Mouse (Mus musculus): ENCODE data around the gene Rgs14. TPM values are rescaled to one million over a fixed set of nuclear protein-coding genes. Genes with fewer than 3 reads are reported as not detected.
A peak's percentile ranks its signal among the peaks of the same experiment; 100 is the strongest.

Rgs14 gene
- polyA plus RNA-seq, 1 experiment from 2014 or later = 0.68 TPM

DNA sequence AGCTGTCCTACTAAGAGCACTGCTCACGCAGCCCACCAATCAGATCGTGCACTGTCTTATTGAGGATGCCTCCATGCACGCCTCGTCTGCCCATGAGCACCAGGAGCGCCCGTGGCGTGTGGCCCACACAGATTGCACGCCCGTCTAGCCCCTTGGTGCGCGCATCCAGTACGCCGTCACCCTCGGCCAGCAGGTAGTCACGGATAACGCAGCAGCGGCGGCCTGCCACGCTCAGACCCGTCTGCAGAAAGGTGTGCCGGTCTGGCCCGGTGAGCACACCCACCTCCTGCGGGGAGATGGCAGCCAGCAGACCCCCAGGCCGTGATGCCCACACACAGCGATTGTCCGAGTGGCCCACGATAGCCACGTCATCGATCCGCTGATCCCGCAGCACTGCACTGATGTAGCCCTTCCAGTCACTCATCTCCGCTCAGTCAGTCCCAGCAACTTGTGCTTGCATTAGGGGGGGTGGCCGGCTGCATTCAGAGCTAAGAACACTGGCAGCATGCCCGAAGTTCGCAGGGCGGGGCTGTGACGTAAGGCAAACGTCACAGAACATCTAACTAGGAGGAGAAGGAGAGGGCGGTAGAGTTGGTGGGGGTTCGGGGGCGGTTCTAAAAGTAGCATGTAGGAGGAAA lies 45.3 kb downstream of the Rgs14 start, which contains the start of gene Pfn3:
Gene Pfn3 (minus strand): TSS at position 490 of the 638 bp plus-strand sequence.
- Histone ChIP-seq H3K36me3 (no peaks in the 10 kb centered on the region), H3K4me3 (peak within 1 kb of the TSS; percentile 51), H3K27me3 (ENCODE audit: insufficient read depth, poor library complexity, severe bottlenecking) (peaks cover 88% of the 10 kb centered on the region), H3K9me3 (no peaks in the 10 kb centered on the region), H3K27ac (no peak within 1 kb of the TSS), H3K4me1 (peaks cover 12% of the 10 kb centered on the region; the same call in 1 of the 2 replicates)
- no peak for DNase-seq (ENCODE audit: low spot score)
- WGBS = 11% methylated on average over 41 of the region's 41 CpGs

DNA sequence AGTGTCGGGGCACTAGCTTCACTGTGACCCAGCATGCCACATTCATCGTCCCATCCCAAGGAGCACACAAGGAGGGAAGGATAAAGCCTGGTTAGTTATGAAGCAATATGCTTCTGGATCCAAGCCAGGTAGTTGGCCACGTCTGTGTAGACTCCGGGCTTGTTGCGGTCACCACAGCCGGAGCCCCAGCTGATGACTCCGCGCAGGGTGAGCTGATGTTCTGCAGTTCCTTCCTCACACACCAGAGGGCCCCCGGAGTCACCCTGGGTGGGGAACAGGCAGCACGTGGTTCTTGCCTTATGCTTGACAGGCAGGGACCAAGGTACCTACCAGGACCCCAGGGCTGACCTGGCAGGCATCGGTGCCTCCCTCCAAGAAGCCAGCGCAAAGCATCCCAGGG lies 48.5 kb downstream of the Rgs14 start:
- 12% methylated on average over 12 of the region's 12 CpGs for WGBS
- H3K27me3 ChIP-seq (ENCODE audit: insufficient read depth, poor library complexity, severe bottlenecking) = peaks cover 86% of the 10 kb centered on the region
- H3K27ac ChIP-seq = no peak overlapping the region
- DNase-seq (ENCODE audit: low spot score) = peak; percentile 93
- peaks cover 28% of the 10 kb centered on the region for H3K4me1 ChIP-seq
- H3K9me3 ChIP-seq = no peaks in the 10 kb centered on the region
- H3K4me3 ChIP-seq = 0 out of 2 replicates have a peak overlapping the region, but pooled peaks have one; percentile 12
- H3K36me3 ChIP-seq = no peaks in the 10 kb centered on the region

DNA sequence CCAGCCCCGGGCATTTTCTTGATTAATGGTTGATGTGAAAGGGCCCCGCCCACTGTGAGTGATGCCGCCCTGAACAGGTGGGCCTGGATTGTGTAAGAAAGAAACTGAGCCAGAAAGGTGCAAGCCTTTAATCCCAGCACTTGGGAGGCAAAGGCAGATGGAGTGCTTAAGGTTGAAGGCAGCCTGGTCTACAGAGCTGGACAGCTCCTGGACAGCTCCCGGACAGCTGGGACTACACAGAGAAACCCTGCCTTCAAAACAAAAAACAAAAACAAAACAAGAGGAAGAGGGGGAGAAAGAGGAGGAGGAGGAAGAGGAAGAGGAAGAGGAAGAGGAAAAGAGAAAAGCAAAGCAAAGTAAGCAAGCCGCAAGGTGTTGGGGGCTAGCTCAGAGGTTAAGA lies 49.6 kb downstream of the Rgs14 start:
- Histone ChIP-seq H3K9me3 (no peaks in the 10 kb centered on the region), H3K27ac (no peak overlapping the region), H3K36me3 (no peaks in the 10 kb centered on the region), H3K4me3 (no peak overlapping the region), H3K27me3 (ENCODE audit: insufficient read depth, poor library complexity, severe bottlenecking) (peaks cover 78% of the 10 kb centered on the region), H3K4me1 (peaks cover 28% of the 10 kb centered on the region)
- DNase-seq (ENCODE audit: low spot score) = no peak
- WGBS = 73% methylated on average over 5 of the region's 5 CpGs

- no peak for DNase-seq (ENCODE audit: low spot score)
- Histone ChIP-seq H3K27ac (no peak overlapping the region), H3K27me3 (ENCODE audit: insufficient read depth, poor library complexity, severe bottlenecking) (peaks cover 67% of the 10 kb centered on the region), H3K9me3 (no peaks in the 10 kb centered on the region), H3K4me1 (peaks cover 20% of the 10 kb centered on the region), H3K36me3 (no peaks in the 10 kb centered on the region), H3K4me3 (peak overlapping the region; percentile 36)
- 25% methylated on average over 51 of the region's 51 CpGs for WGBS
These were observed 50.7 kb downstream of the Rgs14 start for GRCm38 (mm10) chr13:55420018-55420932.

GRCm38 (mm10) chr13:55420933-55421800 lies 51.6 kb downstream of the Rgs14 start:
- H3K36me3 ChIP-seq = no peaks in the 10 kb centered on the region
- no peak for DNase-seq (ENCODE audit: low spot score)
- WGBS = 9% methylated on average over 35 of the region's 35 CpGs
- peaks cover 20% of the 10 kb centered on the region for H3K4me1 ChIP-seq
- no peak overlapping the region for H3K27ac ChIP-seq
- peak overlapping the region; percentile 36 for H3K4me3 ChIP-seq
- H3K27me3 ChIP-seq (ENCODE audit: insufficient read depth, poor library complexity, severe bottlenecking) = peaks cover 68% of the 10 kb centered on the region
- no peaks in the 10 kb centered on the region for H3K9me3 ChIP-seq

- no peak within 1 kb of the TSS for H3K27ac ChIP-seq
- H3K9me3 ChIP-seq = no peaks in the 10 kb centered on the region
- H3K27me3 ChIP-seq (ENCODE audit: insufficient read depth, poor library complexity, severe bottlenecking) = peaks cover 31% of the 10 kb centered on the region
- H3K4me1 ChIP-seq = peaks cover under 1% of the 10 kb centered on the region
- H3K4me3 ChIP-seq = no peak within 1 kb of the TSS
- H3K36me3 ChIP-seq = no peaks in the 10 kb centered on the region
- no peak for DNase-seq (ENCODE audit: low spot score)
- 85% methylated on average over 10 of the region's 10 CpGs for WGBS
These were observed 57.1 kb downstream of the Rgs14 start, which contains the start of gene F12 for GRCm38 (mm10) chr13:55426613-55427012. Gene F12, minus strand, starts transcription at chr13:55426793.

- H3K9me3 ChIP-seq = no peaks in the 10 kb centered on the region; the same call in 1 of the 2 replicates
- WGBS = 69% methylated on average over 12 of the region's 12 CpGs
These were observed 59.8 kb downstream of the Rgs14 start for GRCm38 (mm10) chr13:55429226-55429888.

DNA sequence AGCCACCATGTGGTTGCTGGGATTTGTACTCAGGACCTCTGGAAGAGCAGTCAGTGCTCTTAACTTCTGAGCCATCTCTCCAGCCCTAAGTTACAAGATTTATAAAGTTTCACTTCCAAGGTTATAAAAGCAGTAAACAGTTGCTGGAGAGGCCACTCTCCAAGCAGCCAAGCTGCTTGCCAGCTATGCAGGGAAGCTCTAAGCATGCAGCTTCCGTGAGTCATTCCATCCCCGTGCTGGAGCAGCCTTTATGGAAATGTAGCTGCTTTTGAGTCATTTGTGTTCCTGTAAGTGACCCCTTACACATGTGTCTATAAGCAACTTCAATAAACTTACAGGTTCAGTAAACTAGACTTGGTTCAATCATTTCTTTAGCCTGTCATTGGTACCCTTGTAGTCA lies 61.0 kb downstream of the Rgs14 start:
- Histone ChIP-seq H3K27me3 (ENCODE audit: insufficient read depth, poor library complexity, severe bottlenecking) (peaks cover 16% of the 10 kb centered on the region), H3K27ac (no peak overlapping the region), H3K4me3 (no peak overlapping the region), H3K36me3 (no peaks in the 10 kb centered on the region), H3K4me1 (no peaks in the 10 kb centered on the region), H3K9me3 (no peaks in the 10 kb centered on the region; the same call in 1 of the 2 replicates)
- 84% methylated on average over 2 of the region's 2 CpGs for WGBS
- no peak for DNase-seq (ENCODE audit: low spot score)

More at GRCm38 (mm10) chr13:55429226-55429888, 59.8 kb downstream of the Rgs14 start:
- Histone ChIP-seq H3K27ac (no peak overlapping the region), H3K27me3 (ENCODE audit: insufficient read depth, poor library complexity, severe bottlenecking) (peaks cover 16% of the 10 kb centered on the region), H3K36me3 (no peaks in the 10 kb centered on the region), H3K4me1 (no peaks in the 10 kb centered on the region), H3K4me3 (no peak overlapping the region)
- no peak for DNase-seq (ENCODE audit: low spot score)

DNA sequence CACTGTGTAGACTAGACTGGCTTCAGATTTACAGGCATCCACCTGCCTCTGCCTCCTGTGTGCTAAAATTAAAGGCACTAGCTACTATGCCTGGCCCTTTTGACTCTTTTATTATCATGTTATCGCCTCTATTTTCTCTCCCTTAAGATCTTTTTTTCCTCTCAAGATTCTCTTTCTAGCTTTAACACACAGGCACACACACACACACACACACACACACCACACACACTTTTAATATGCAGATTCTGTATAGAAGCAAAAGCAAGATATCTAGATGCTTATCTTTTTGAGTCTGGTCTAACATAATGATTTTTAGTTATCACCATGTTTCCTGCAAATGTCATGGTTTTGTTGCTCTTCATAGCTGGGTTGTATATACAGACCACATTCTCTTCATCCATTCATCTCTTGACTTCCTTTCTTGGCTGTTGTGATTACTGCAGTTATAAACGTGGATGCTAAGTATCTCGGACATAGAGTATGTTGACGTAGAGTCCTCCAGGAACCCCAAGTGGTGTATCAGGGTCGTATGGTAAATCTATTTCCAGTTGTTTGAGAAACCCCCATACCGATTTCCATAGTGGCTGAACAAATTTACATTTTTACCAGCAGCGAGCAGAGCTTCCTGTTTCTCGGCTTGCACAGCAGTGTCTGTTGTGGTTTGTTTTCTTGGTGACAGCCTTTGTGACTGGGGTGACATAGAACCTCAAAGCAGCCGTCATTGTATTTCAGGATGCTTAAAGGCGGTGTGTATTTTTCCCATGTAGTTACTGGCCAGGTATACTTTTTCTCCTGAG lies 62.6 kb downstream of the Rgs14 start:
- DNase-seq (ENCODE audit: low spot score) = no peak
- Histone ChIP-seq H3K4me1 (no peaks in the 10 kb centered on the region), H3K27ac (no peak overlapping the region), H3K4me3 (no peak overlapping the region), H3K9me3 (no peaks in the 10 kb centered on the region; the same call in 1 of the 2 replicates), H3K27me3 (ENCODE audit: insufficient read depth, poor library complexity, severe bottlenecking) (peaks cover 2% of the 10 kb centered on the region), H3K36me3 (no peaks in the 10 kb centered on the region)
- 72% methylated on average over 10 of the region's 10 CpGs for WGBS

Measured in heart, embryonic 10.5 days (tissue).